Mouse (Mus musculus): Measurements from ENCODE around the gene Itga9. TPM values are rescaled to one million over a fixed set of nuclear protein-coding genes. Genes with fewer than 3 reads are reported as not detected.

The Itga9 gene
- polyA plus RNA-seq, 1 experiment from 2014 or later: 4.0 TPM

GRCm38 (mm10) chr9:118838910-118839667 lies 232.6 kb downstream of the Itga9 start:
- H3K36me3 ChIP-seq: no peaks in the 10 kb centered on the region
- H3K4me3 ChIP-seq: no peak overlapping the region

GRCm38 (mm10) chr9:118841247-118841646 lies 234.8 kb downstream of the Itga9 start:
- Histone ChIP-seq H3K27ac (replicated peaks) (no peak overlapping the region), H3K4me1 (no peaks in the 10 kb centered on the region), H3K36me3 (no peaks in the 10 kb centered on the region), H3K4me3 (no peak overlapping the region), H3K9me3 (replicated peaks) (no peaks in the 10 kb centered on the region), H3K27me3 (ENCODE audit: low read depth, poor library complexity, severe bottlenecking) (no peaks in the 10 kb centered on the region)
- 91% methylated on average over 6 of the region's 6 CpGs for WGBS
- DNase-seq (ENCODE audit: low spot score): no peak

More at GRCm38 (mm10) chr9:118838910-118839667, 232.6 kb downstream of the Itga9 start:
- 80% methylated on average over 7 of the region's 7 CpGs for WGBS
- no peak for DNase-seq (ENCODE audit: low spot score)
- Histone ChIP-seq H3K9me3 (replicated peaks) (no peaks in the 10 kb centered on the region), H3K27ac (replicated peaks) (no peak overlapping the region), H3K27me3 (ENCODE audit: low read depth, poor library complexity, severe bottlenecking) (no peaks in the 10 kb centered on the region), H3K4me1 (no peaks in the 10 kb centered on the region)

DNA sequence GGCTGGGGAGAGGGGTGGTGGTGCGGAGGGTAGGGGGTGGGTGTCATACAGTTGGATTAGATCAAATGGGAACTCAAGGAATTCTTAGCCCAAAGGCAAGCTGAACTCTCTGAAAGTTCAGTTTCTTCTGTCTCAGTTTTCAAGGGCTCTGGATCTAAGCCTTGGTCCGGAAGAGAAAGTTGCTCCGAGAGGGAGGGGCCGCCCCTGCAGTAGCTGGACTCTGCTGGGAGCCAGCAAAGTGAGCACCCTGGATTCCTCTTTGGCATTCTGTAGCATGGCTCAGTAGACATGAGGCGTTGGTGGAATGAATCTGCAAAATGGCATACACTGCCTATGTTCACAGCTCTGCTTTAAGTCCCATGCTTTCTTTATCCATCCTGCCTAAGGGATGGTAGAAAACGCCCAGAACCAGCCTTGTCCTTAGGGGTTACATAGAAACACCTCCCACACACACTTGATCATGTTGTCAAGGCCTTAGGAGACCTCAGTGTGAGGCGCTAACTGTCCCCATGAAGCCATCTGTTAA lies 235.5 kb downstream of the Itga9 start:
- no peaks in the 10 kb centered on the region for H3K4me1 ChIP-seq
- H3K27ac ChIP-seq (replicated peaks): no peak overlapping the region
- DNase-seq (ENCODE audit: low spot score): no peak
- no peaks in the 10 kb centered on the region for H3K27me3 ChIP-seq (ENCODE audit: low read depth, poor library complexity, severe bottlenecking)
- H3K4me3 ChIP-seq: no peak overlapping the region
- H3K36me3 ChIP-seq: no peaks in the 10 kb centered on the region
- H3K9me3 ChIP-seq (replicated peaks): no peaks in the 10 kb centered on the region
- WGBS: 81% methylated on average over 7 of the region's 7 CpGs

GRCm38 (mm10) chr9:118843711-118844110 lies 237.2 kb downstream of the Itga9 start:
- no peak for DNase-seq (ENCODE audit: low spot score)
- 87% methylated on average over 5 of the region's 5 CpGs for WGBS
- H3K9me3 ChIP-seq (replicated peaks): no peaks in the 10 kb centered on the region
- no peak overlapping the region for H3K4me3 ChIP-seq
- H3K36me3 ChIP-seq: no peaks in the 10 kb centered on the region
- H3K27me3 ChIP-seq (ENCODE audit: low read depth, poor library complexity, severe bottlenecking): no peaks in the 10 kb centered on the region
- H3K27ac ChIP-seq (replicated peaks): no peak overlapping the region
- H3K4me1 ChIP-seq: no peaks in the 10 kb centered on the region

DNA sequence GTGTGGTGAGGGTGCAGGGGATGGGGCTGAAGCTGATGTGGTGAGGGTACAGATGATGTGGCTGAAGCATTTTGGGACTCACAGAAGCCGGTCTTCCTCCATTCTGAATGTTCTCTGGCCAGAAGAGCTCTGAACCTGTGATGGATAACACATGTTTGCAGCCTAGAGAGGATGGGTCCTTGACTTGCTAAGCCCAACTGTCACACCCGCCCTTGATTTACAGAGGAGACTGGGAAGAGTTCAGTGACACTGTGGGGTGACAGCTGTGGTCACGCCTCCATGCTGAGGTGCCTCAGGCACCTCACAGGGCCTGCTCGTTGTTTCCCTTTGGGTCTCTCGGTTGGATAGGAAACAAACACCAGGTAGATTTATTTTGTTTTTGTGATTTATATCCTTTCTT lies 238.5 kb downstream of the Itga9 start:
- Histone ChIP-seq H3K9me3 (replicated peaks) (no peaks in the 10 kb centered on the region), H3K27ac (replicated peaks) (no peak overlapping the region), H3K4me1 (no peaks in the 10 kb centered on the region), H3K36me3 (no peaks in the 10 kb centered on the region), H3K4me3 (no peak overlapping the region), H3K27me3 (ENCODE audit: low read depth, poor library complexity, severe bottlenecking) (no peaks in the 10 kb centered on the region)
- 82% methylated on average over 5 of the region's 5 CpGs for WGBS
- DNase-seq (ENCODE audit: low spot score): no peak

- H3K36me3 ChIP-seq: no peaks in the 10 kb centered on the region
- no peak for DNase-seq (ENCODE audit: low spot score)
- H3K4me3 ChIP-seq: no peak overlapping the region
- WGBS: 89% methylated on average over 3 of the region's 3 CpGs
- no peaks in the 10 kb centered on the region for H3K9me3 ChIP-seq (replicated peaks)
- no peaks in the 10 kb centered on the region for H3K4me1 ChIP-seq
- H3K27me3 ChIP-seq (ENCODE audit: low read depth, poor library complexity, severe bottlenecking): no peaks in the 10 kb centered on the region
- H3K27ac ChIP-seq (replicated peaks): no peak overlapping the region
Measured at GRCm38 (mm10) chr9:118846766-118847165, 240.3 kb downstream of the Itga9 start.

DNA sequence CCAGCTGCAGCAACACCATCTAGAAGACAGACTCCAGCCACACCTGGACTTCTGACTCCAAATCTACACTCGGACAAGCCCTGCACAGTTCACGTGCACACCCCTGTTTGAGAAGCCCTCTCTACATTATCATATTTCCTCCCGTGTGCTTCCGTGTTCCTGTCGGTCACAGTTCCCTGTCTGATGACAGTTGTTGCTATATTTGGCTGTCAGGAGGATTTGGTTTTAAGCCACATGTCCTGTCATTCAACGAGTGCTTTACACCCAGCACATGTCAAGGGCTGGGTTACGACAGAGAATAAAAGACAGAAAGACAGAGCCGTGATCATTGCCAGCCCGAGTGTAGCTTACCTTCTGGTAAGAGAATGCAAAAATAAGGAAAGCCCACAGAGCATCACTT lies 250.2 kb downstream of the Itga9 start:
- 94% methylated on average over 9 of the region's 9 CpGs for WGBS
- no peak overlapping the region for H3K27ac ChIP-seq (replicated peaks)
- DNase-seq (ENCODE audit: low spot score): no peak
- H3K4me3 ChIP-seq: no peak overlapping the region
- H3K27me3 ChIP-seq (ENCODE audit: low read depth, poor library complexity, severe bottlenecking): no peaks in the 10 kb centered on the region
- no peaks in the 10 kb centered on the region for H3K36me3 ChIP-seq
- peaks cover 16% of the 10 kb centered on the region for H3K4me1 ChIP-seq
- H3K9me3 ChIP-seq (replicated peaks): no peaks in the 10 kb centered on the region

DNA sequence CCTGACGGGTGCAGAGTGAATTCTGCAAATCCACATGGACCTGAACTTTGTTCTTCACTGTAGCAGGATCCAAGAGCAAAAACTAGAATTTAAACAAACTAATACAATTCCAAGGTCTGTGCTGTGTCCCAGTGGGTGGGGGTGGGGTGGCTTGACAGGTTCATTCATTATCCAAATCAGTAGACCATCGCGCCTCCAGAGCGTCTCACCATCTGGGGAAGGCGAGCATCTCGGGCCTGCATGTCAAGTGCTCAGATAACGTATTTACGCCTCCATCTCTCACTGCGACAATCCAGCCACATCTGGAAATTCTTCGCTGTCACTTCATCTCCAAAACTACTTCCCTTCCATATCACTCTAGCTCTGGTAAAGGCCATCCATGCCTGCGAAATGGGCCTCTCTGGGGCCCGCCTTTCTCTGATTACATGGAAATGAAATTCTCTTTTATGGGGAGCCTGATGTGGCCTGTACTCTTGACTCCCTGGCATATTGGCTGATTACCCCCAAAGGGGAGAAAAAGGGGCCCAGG lies 254.2 kb downstream of the Itga9 start:
- no peak for DNase-seq (ENCODE audit: low spot score)
- no peaks in the 10 kb centered on the region for H3K36me3 ChIP-seq
- peaks cover 24% of the 10 kb centered on the region for H3K4me1 ChIP-seq
- no peaks in the 10 kb centered on the region for H3K27me3 ChIP-seq (ENCODE audit: low read depth, poor library complexity, severe bottlenecking)
- 0 out of 2 replicates have a peak overlapping the region, but pooled peaks have one; percentile 9 for H3K27ac ChIP-seq (replicated peaks)
- no peak overlapping the region for H3K4me3 ChIP-seq
- 83% methylated on average over 12 of the region's 12 CpGs for WGBS
- H3K9me3 ChIP-seq (replicated peaks): no peaks in the 10 kb centered on the region

GRCm38 (mm10) chr9:118862214-118862613 lies 255.7 kb downstream of the Itga9 start:
- no peaks in the 10 kb centered on the region for H3K36me3 ChIP-seq
- H3K27me3 ChIP-seq (ENCODE audit: low read depth, poor library complexity, severe bottlenecking): no peaks in the 10 kb centered on the region
- H3K4me3 ChIP-seq: no peak overlapping the region
- peaks cover 24% of the 10 kb centered on the region for H3K4me1 ChIP-seq
- H3K9me3 ChIP-seq (replicated peaks): no peaks in the 10 kb centered on the region
- no peak overlapping the region for H3K27ac ChIP-seq (replicated peaks)
- WGBS: 81% methylated on average over 12 of the region's 12 CpGs
- no peak for DNase-seq (ENCODE audit: low spot score)

DNA sequence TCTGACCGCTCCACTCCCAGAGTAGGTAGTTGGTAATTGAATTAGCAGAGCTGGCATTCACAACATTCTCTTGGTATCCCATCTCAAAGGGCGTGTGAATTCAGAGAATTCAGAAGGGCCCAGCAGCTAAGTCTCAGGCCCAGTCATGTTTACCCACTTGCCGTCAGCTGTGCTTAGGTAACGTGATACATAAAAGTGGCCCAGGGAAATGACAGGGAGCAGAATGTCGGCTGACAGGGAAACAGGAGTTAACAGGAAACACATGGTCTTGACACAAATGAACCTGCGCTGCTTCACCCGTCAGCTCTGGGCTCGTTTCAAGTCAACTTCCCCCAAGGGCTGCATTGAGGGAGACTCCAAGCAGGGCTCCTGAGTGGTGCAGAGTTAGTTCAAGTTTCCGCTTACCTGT lies 256.4 kb downstream of the Itga9 start:
- no peaks in the 10 kb centered on the region for H3K9me3 ChIP-seq (replicated peaks)
- H3K27ac ChIP-seq (replicated peaks): no peak overlapping the region
- peaks cover 24% of the 10 kb centered on the region for H3K4me1 ChIP-seq
- H3K27me3 ChIP-seq (ENCODE audit: low read depth, poor library complexity, severe bottlenecking): no peaks in the 10 kb centered on the region
- H3K36me3 ChIP-seq: no peaks in the 10 kb centered on the region
- H3K4me3 ChIP-seq: no peak overlapping the region
- peak; percentile 33 for DNase-seq (ENCODE audit: low spot score)
- 71% methylated on average over 9 of the region's 9 CpGs for WGBS

GRCm38 (mm10) chr9:118863528-118863927 lies 257.0 kb downstream of the Itga9 start:
- no peak overlapping the region for H3K27ac ChIP-seq (replicated peaks)
- H3K4me1 ChIP-seq: peaks cover 24% of the 10 kb centered on the region
- H3K36me3 ChIP-seq: no peaks in the 10 kb centered on the region
- no peaks in the 10 kb centered on the region for H3K27me3 ChIP-seq (ENCODE audit: low read depth, poor library complexity, severe bottlenecking)
- no peak for DNase-seq (ENCODE audit: low spot score)
- WGBS: 91% methylated on average over 8 of the region's 8 CpGs
- H3K4me3 ChIP-seq: no peak overlapping the region
- no peaks in the 10 kb centered on the region for H3K9me3 ChIP-seq (replicated peaks)

DNA sequence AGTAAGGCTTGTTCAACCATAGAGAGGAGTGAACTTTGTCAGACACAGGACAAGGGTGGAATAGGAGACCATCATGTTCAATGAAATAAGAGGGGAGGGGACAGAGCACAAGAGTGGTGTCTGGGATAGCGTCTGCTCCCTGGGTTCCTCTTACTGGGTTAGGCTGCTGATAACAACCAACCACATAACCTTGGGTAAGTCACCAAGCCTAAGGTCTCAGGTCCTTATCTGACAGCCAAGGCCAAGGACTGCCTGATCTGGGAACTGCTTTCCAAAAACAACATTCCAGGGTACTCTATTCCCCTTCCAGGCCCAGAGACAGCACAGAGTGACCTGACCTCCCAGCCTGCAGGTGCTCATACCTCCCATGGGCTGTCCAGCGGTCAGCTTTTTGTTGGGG lies 260.5 kb downstream of the Itga9 start:
- WGBS: 86% methylated on average over 2 of the region's 2 CpGs

GRCm38 (mm10) chr9:118867851-118868250 lies 261.4 kb downstream of the Itga9 start:
- H3K36me3 ChIP-seq: no peaks in the 10 kb centered on the region
- H3K4me3 ChIP-seq: no peak overlapping the region
- no peaks in the 10 kb centered on the region for H3K9me3 ChIP-seq (replicated peaks)
- H3K4me1 ChIP-seq: 0 out of 2 replicates have a peak, but pooled peaks cover 4% of the 10 kb centered on the region
- no peak overlapping the region for H3K27ac ChIP-seq (replicated peaks)
- no peak for DNase-seq (ENCODE audit: low spot score)
- 86% methylated on average over 8 of the region's 8 CpGs for WGBS
- H3K27me3 ChIP-seq (ENCODE audit: low read depth, poor library complexity, severe bottlenecking): no peaks in the 10 kb centered on the region

More for the DNA sequence above, 260.5 kb downstream of the Itga9 start:
- Histone ChIP-seq H3K4me3 (no peak overlapping the region), H3K9me3 (replicated peaks) (no peaks in the 10 kb centered on the region), H3K4me1 (0 out of 2 replicates have a peak, but pooled peaks cover 7% of the 10 kb centered on the region), H3K27ac (replicated peaks) (no peak overlapping the region), H3K27me3 (ENCODE audit: low read depth, poor library complexity, severe bottlenecking) (no peaks in the 10 kb centered on the region), H3K36me3 (no peaks in the 10 kb centered on the region)
- DNase-seq (ENCODE audit: low spot score): no peak

Data from midbrain, embryonic 10.5 days (tissue).